Mouse (Mus musculus): Measurements from ENCODE around the gene Phykpl. TPM values are rescaled to one million over a fixed set of nuclear protein-coding genes. Genes with fewer than 3 reads are reported as not detected.
A peak's percentile ranks its signal among the peaks of the same experiment; 100 is the strongest.

Phykpl gene
- polyA plus RNA-seq, 1 experiment, result 7.0 TPM

DNA sequence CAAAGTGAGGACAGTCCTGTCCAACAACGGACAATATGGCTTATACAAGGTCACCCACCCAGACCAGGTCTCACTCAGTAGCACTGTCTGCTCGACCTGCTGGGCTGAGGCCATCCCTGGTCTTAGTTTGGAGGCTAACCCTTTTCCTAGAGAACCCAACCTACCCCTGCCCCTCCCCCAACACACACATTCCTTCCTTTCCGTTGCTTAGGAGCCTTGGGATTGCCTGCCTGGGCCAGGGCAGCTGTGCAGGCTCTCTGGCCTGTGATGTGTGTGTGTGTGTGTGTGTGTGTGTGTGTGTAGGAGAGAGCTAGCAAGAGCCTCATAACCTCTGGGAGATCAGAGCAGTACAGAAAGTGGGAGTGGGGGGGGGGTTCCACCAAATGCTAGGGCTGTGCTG, 64.0 kb downstream of the Phykpl start:
- TF ChIP-seq TCF12 (IDR thresholded peaks at IDR 0.05; ENCODE audit: insufficient read depth, poor library complexity, severe bottlenecking) (peak; percentile 37), POLR2A (IDR thresholded peaks at IDR 0.05; ENCODE audit: insufficient read length, low read depth) (no peak), E2F4 (IDR thresholded peaks at IDR 0.05; ENCODE audit: insufficient read depth) (no peak), MYOG (IDR thresholded peaks at IDR 0.05; ENCODE audit: control insufficient read depth in 1 of 3, insufficient read depth in 1 of 3, insufficient read length in 2 of 3, low read depth in 2 of 3) (peak; percentile 60 to 88 (median 84)), MYOD1 (IDR thresholded peaks at IDR 0.05; ENCODE audit: control insufficient read depth in 1 of 3, insufficient read length in 2 of 3, low read depth in 2 of 3) (peak; percentile 46 to 66 (median 58)), USF1 (IDR thresholded peaks at IDR 0.05; ENCODE audit: low read depth) (no peak), POLR2AphosphoS2 (IDR thresholded peaks at IDR 0.05; ENCODE audit: insufficient read length, low read depth) (no peak), CEBPB (IDR thresholded peaks at IDR 0.05; ENCODE audit: insufficient read depth, poor library complexity, severe bottlenecking) (no peak), MAX (IDR thresholded peaks at IDR 0.05; ENCODE audit: low read depth) (no peak), TCF3 (IDR thresholded peaks at IDR 0.05; ENCODE audit: insufficient read length, low read depth) (peak; percentile 22), SRF (IDR thresholded peaks at IDR 0.05; ENCODE audit: control insufficient read depth, insufficient read length, low read depth) (no peak), REST (IDR thresholded peaks at IDR 0.05; ENCODE audit: insufficient read depth, insufficient read length) (no peak)
- no peak overlapping the region for H3ac ChIP-seq (ENCODE audit: control insufficient read depth, insufficient read length)
- H3K27me3 ChIP-seq (ENCODE audit: control insufficient read depth, insufficient read depth, insufficient read length), result no peaks in the 10 kb centered on the region
- H3K79me2 ChIP-seq (ENCODE audit: control insufficient read depth, insufficient read depth), result no peaks in the 10 kb centered on the region
- H3K36me3 ChIP-seq (ENCODE audit: control insufficient read depth, insufficient read depth), result peaks cover 3% of the 10 kb centered on the region
- peak overlapping the region; percentile 90 for H3K4me2 ChIP-seq (ENCODE audit: low read depth)
- H3K4me3 ChIP-seq, result peak overlapping the region; percentile 54

DNA sequence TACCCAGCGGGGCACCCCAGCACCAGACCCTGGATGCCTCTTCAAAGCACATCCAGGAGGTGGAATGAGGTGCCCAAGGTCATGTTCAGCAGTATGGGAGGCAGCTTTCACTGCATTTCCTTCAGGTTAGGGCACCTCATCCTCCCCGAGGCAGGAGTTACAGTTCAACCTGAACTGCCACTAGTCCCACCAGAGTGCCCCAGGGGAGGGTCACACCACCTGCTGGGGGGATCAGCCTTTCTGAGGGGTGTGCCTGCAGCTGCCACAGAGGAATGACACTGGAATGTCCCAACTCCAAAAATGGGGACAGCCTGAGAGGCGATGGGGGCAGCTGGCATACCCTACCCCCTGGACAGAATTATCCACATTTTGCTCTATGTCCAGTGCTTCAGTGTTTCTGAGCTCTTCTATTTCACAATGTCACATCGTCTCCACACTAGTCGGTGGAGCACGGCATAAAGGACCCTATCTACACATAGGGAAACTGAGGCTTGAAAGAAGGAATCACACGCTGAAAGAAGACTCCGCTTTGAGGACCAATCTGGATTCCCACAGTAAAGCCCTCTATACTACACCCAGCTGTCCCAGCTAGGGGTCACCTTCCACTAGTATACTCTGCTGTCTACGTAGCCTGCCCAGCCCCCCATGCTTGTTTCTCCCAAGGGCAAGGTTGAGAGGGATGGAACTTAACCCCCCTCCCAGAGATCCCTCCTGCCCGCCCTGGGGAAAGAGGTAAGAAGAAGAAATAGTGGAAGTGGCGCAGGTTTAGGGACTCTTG, 64.7 kb downstream of the Phykpl start:
- TF ChIP-seq USF1 (IDR thresholded peaks at IDR 0.05; ENCODE audit: low read depth) (no peak), MAX (IDR thresholded peaks at IDR 0.05; ENCODE audit: low read depth) (no peak), TCF12 (IDR thresholded peaks at IDR 0.05; ENCODE audit: insufficient read depth, poor library complexity, severe bottlenecking) (peak; percentile 66), CEBPB (IDR thresholded peaks at IDR 0.05; ENCODE audit: insufficient read depth, poor library complexity, severe bottlenecking) (no peak), MYOG (IDR thresholded peaks at IDR 0.05; ENCODE audit: control insufficient read depth in 1 of 3, insufficient read depth in 1 of 3, insufficient read length in 2 of 3, low read depth in 2 of 3) (peak; percentile 32 to 96 (median 63)), REST (IDR thresholded peaks at IDR 0.05; ENCODE audit: insufficient read depth, insufficient read length) (no peak), TCF3 (IDR thresholded peaks at IDR 0.05; ENCODE audit: insufficient read length, low read depth) (peak; percentile 70), SRF (IDR thresholded peaks at IDR 0.05; ENCODE audit: control insufficient read depth, insufficient read length, low read depth) (peak; percentile 69), MYOD1 (IDR thresholded peaks at IDR 0.05; ENCODE audit: control insufficient read depth in 1 of 3, insufficient read length in 2 of 3, low read depth in 2 of 3) (peak in 2 of 3 experiments; percentile 78 to 92)
- H3K27me3 ChIP-seq (ENCODE audit: control insufficient read depth, insufficient read depth, insufficient read length), result no peaks in the 10 kb centered on the region
- H3K4me3 ChIP-seq, result peak overlapping the region; percentile 54
- H3K79me2 ChIP-seq (ENCODE audit: control insufficient read depth, insufficient read depth), result no peaks in the 10 kb centered on the region
- H3K4me2 ChIP-seq (ENCODE audit: low read depth), result peak overlapping the region; percentile 90
- H3ac ChIP-seq (ENCODE audit: control insufficient read depth, insufficient read length), result no peak overlapping the region
- H3K36me3 ChIP-seq (ENCODE audit: control insufficient read depth, insufficient read depth), result no peaks in the 10 kb centered on the region

DNA sequence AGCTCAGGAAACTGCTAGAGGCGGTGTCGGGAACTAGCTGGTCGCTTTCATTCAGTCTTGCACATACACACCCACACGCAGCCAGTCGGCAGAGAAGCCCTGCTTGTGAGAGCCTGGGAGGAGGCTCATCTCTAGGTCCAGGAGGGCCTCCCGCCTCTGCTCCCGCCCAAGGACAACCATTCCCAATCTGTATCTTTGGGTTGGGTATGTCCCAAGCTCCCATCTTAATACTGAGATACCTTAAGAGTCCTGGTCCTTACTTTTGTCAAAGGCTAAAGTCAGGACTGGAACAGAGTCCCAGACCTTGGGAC, 65.3 kb downstream of the Phykpl start:
- TF ChIP-seq POLR2AphosphoS2 (IDR thresholded peaks at IDR 0.05; ENCODE audit: insufficient read length, low read depth), result no peak
- no peak for TF ChIP-seq MYOG (IDR thresholded peaks at IDR 0.05; ENCODE audit: control insufficient read depth in 1 of 3, insufficient read depth in 1 of 3, insufficient read length in 2 of 3, low read depth in 2 of 3)
- no peak for TF ChIP-seq E2F4 (IDR thresholded peaks at IDR 0.05; ENCODE audit: insufficient read depth)
- TF ChIP-seq REST (IDR thresholded peaks at IDR 0.05; ENCODE audit: insufficient read depth, insufficient read length), result no peak
- TF ChIP-seq CEBPB (IDR thresholded peaks at IDR 0.05; ENCODE audit: insufficient read depth, poor library complexity, severe bottlenecking), result no peak
- TF ChIP-seq MYOD1 (IDR thresholded peaks at IDR 0.05; ENCODE audit: control insufficient read depth in 1 of 3, insufficient read length in 2 of 3, low read depth in 2 of 3), result no peak
- TF ChIP-seq POLR2A (IDR thresholded peaks at IDR 0.05; ENCODE audit: insufficient read length, low read depth), result no peak
- no peak for TF ChIP-seq SRF (IDR thresholded peaks at IDR 0.05; ENCODE audit: control insufficient read depth, insufficient read length, low read depth)
- TF ChIP-seq TCF12 (IDR thresholded peaks at IDR 0.05; ENCODE audit: insufficient read depth, poor library complexity, severe bottlenecking), result no peak
- TF ChIP-seq TCF3 (IDR thresholded peaks at IDR 0.05; ENCODE audit: insufficient read length, low read depth), result no peak
- no peak for TF ChIP-seq USF1 (IDR thresholded peaks at IDR 0.05; ENCODE audit: low read depth)
- TF ChIP-seq MAX (IDR thresholded peaks at IDR 0.05; ENCODE audit: low read depth), result no peak
- peak overlapping the region; percentile 90 for H3K4me2 ChIP-seq (ENCODE audit: low read depth)

DNA sequence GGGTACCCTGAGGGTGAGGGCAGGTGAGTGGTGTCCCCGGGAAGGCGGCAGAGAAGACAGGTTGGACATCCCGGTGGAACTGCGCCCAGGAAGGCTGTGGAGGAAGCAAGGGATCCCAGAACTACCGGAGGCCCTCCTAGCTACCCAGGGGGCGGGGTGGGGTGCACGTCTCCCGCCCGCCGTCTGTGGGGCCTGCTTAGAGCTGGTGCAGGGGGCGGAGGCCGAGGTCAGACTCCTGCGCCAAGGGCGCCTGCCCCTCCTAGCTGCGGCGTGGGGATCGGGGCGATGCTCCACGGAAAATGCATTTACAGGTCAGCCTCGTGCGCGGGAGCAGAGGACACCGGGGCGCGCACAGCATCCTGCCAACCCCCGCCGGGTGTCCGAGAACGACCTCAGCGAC, 65.7 kb downstream of the Phykpl start:
- TF ChIP-seq CEBPB (IDR thresholded peaks at IDR 0.05; ENCODE audit: insufficient read depth, poor library complexity, severe bottlenecking) (no peak), POLR2A (IDR thresholded peaks at IDR 0.05; ENCODE audit: insufficient read length, low read depth) (no peak), MAX (IDR thresholded peaks at IDR 0.05; ENCODE audit: low read depth) (no peak), SRF (IDR thresholded peaks at IDR 0.05; ENCODE audit: control insufficient read depth, insufficient read length, low read depth) (no peak), TCF3 (IDR thresholded peaks at IDR 0.05; ENCODE audit: insufficient read length, low read depth) (no peak), TCF12 (IDR thresholded peaks at IDR 0.05; ENCODE audit: insufficient read depth, poor library complexity, severe bottlenecking) (no peak), REST (IDR thresholded peaks at IDR 0.05; ENCODE audit: insufficient read depth, insufficient read length) (no peak)
- H3ac ChIP-seq (ENCODE audit: control insufficient read depth, insufficient read length), result peak overlapping the region; percentile 36
- H3K4me2 ChIP-seq (ENCODE audit: low read depth), result peak overlapping the region; percentile 90
- peak overlapping the region; percentile 54 for H3K4me3 ChIP-seq
- no peaks in the 10 kb centered on the region for H3K79me2 ChIP-seq (ENCODE audit: control insufficient read depth, insufficient read depth)
- H3K36me3 ChIP-seq (ENCODE audit: control insufficient read depth, insufficient read depth), result no peaks in the 10 kb centered on the region
- H3K27me3 ChIP-seq (ENCODE audit: control insufficient read depth, insufficient read depth, insufficient read length), result no peaks in the 10 kb centered on the region

More for the DNA sequence above, 65.3 kb downstream of the Phykpl start:
- Histone ChIP-seq H3K36me3 (ENCODE audit: control insufficient read depth, insufficient read depth) (no peaks in the 10 kb centered on the region), H3K4me3 (peak overlapping the region; percentile 54), H3K79me2 (ENCODE audit: control insufficient read depth, insufficient read depth) (no peaks in the 10 kb centered on the region), H3K27me3 (ENCODE audit: control insufficient read depth, insufficient read depth, insufficient read length) (no peaks in the 10 kb centered on the region), H3ac (ENCODE audit: control insufficient read depth, insufficient read length) (peak overlapping the region; percentile 36)

Measured in myocyte (in vitro differentiated cells).